Mouse (Mus musculus) G1E (cell line): ENCODE measurements around the gene Ptprg.

ENCODE experiments used
- CTCF ChIP-seq: IDR thresholded peaks from 2 replicates; pipeline ENCODE4 v1.5.1; 2012; ENCODE audit warnings: low read depth, low read length, inconsistent platforms, mixed read lengths
- TAL1 ChIP-seq: conservative IDR thresholded peaks from 2 replicates; pipeline ENCODE4 v1.6.1; 2012; ENCODE audit warnings: low read depth, low read length, inconsistent platforms, mixed read lengths

- no peak for TF ChIP-seq CTCF
- no peak for TF ChIP-seq TAL1
Observed at GRCm38 (mm10) chr14:12089954-12090353, 536.6 kb downstream of the Ptprg start.
